In genomic region chr7:141340023-141340422, GRCm38 (mm10) we compare ENCODE assay signal across 10 mouse cellular contexts. TPM values are rescaled to one million over a fixed set of nuclear protein-coding genes. Genes with fewer than 3 reads are reported as not detected.
DNase-seq lines count a peak whose midpoint lies in the region; ATAC-seq and TF ChIP-seq lines count a peak whose summit lies in the region.
"Had no signal": no experiment of that assay in that cellular context is flagged by ENCODE, and none has a peak within 500 bp of the region (broad histone marks: within the 10 kb centered on the region; RNA-seq: fewer than 3 reads in every experiment).

No protein-coding gene starts in this region.

- TF ChIP-seq CTCF in liver, embryonic 14.5 days (IDR thresholded peaks at IDR 0.05; ENCODE audit: low read depth), result no peak

- 72% methylated on average over 7 of the region's 7 CpGs for WGBS in heart, embryonic 11.5 days (ENCODE audit: insufficient replicate concordance)
- WGBS in kidney, embryonic 14.5 days, result 70% methylated on average over 7 of the region's 7 CpGs
- WGBS in liver, embryonic 14.5 days (ENCODE audit: insufficient replicate concordance), result 68% methylated on average over 7 of the region's 7 CpGs

- peak; percentile 80 for DNase-seq in heart, adult 11 months
- DNase-seq in ES-E14 (ENCODE audit: low read depth, low spot score), result no peak
- DNase-seq in liver, embryonic 14.5 days (ENCODE audit: low read depth in 3 of 3, low spot score in 3 of 3), result no peak
- no peak for DNase-seq in Muller cell, postnatal 12 days (ENCODE audit: inconsistent ontology term)
- DNase-seq in gastrocnemius, adult 8-10 months (ENCODE audit: low spot score in 2 of 2), result no peak
- DNase-seq in embryo, embryonic 9.5 days (ENCODE audit: extremely low spot score), result no peak
- DNase-seq: heart, adult 18-20 months; left cerebral cortex, postnatal 4 days had no signal

- in situ Hi-C loops in ES-E14 (cut with MboI; ENCODE audit: low sequenced_read_pairs in 2 of 2, unreplicated experiment in 2 of 2), result no loop called here

- H3K4me2 ChIP-seq in heart, embryonic 11.5 days, result no peak overlapping the region
- peak overlapping the region; percentile 26 for H3K4me2 ChIP-seq in kidney, embryonic 14.5 days (replicated peaks; ENCODE audit: low read depth, low read length)
- peak overlapping the region; percentile 64 for H3K4me2 ChIP-seq in liver, embryonic 14.5 days (ENCODE audit: low read depth)

- H3K4me3 ChIP-seq in heart, embryonic 11.5 days (ENCODE audit: low read depth, low read length), result no peak overlapping the region
- 0 out of 4 replicates have a peak overlapping the region, but pooled peaks of 1 of the 2 experiments have one; percentile 2 for H3K4me3 ChIP-seq in ES-E14 (ENCODE audit: insufficient read depth in 1 of 2, low read depth in 1 of 2, low read length in 2 of 2, poor library complexity in 1 of 2, severe bottlenecking in 1 of 2)
- 0 out of 2 replicates have a peak overlapping the region, but pooled peaks have one; percentile 9 for H3K4me3 ChIP-seq in kidney, embryonic 14.5 days (ENCODE audit: low read length)
- no peak overlapping the region for H3K4me3 ChIP-seq in liver, embryonic 14.5 days (ENCODE audit: insufficient read depth in 1 of 2, low read depth in 2 of 2, low read length in 2 of 2)

- no peaks in the 10 kb centered on the region for H3K36me3 ChIP-seq in heart, embryonic 11.5 days (ENCODE audit: control insufficient read depth, insufficient read depth, low read length)
- no peaks in the 10 kb centered on the region for H3K36me3 ChIP-seq in ES-E14 (ENCODE audit: control insufficient read depth, insufficient read depth, low read length, poor library complexity, severe bottlenecking)
- H3K36me3 ChIP-seq in kidney, embryonic 14.5 days (ENCODE audit: control insufficient read depth, insufficient read depth, low read length), result no peaks in the 10 kb centered on the region; the same call in 1 of the 2 replicates
- H3K36me3 ChIP-seq in liver, embryonic 14.5 days (replicated peaks; ENCODE audit: control insufficient read depth, insufficient read depth, low read depth), result no peaks in the 10 kb centered on the region

- peaks cover 12% of the 10 kb centered on the region for H3K27me3 ChIP-seq in heart, embryonic 11.5 days (ENCODE audit: control insufficient read depth, insufficient read depth, low read length)
- H3K27me3 ChIP-seq in kidney, embryonic 14.5 days (ENCODE audit: control insufficient read depth, insufficient read depth, low read length), result no peaks in the 10 kb centered on the region; the same call in 1 of the 2 replicates
- H3K27me3 ChIP-seq in liver, embryonic 14.5 days (ENCODE audit: control insufficient read depth, insufficient read depth, low read length), result no peaks in the 10 kb centered on the region

- no peak for TF ChIP-seq EP300 in liver, embryonic 14.5 days (IDR thresholded peaks at IDR 0.05; ENCODE audit: low read depth)

- no peak overlapping the region for H3K9ac ChIP-seq in heart, embryonic 11.5 days (ENCODE audit: low read depth, low read length)
- no peak overlapping the region for H3K9ac ChIP-seq in ES-E14 (ENCODE audit: insufficient read depth, low read depth, low read length, poor library complexity, severe bottlenecking)
- H3K9ac ChIP-seq in kidney, embryonic 14.5 days (ENCODE audit: low read depth, low read length), result no peak overlapping the region
- H3K9ac ChIP-seq in liver, embryonic 14.5 days (replicated peaks), result no peak overlapping the region

- no peaks in the 10 kb centered on the region for H3K9me3 ChIP-seq in heart, embryonic 11.5 days (replicated peaks; ENCODE audit: control insufficient read depth, low read length)
- H3K9me3 ChIP-seq in ES-E14 (ENCODE audit: control insufficient read depth, insufficient read depth, low read depth, low read length), result no peaks in the 10 kb centered on the region
- no peaks in the 10 kb centered on the region for H3K9me3 ChIP-seq in kidney, embryonic 14.5 days (ENCODE audit: control insufficient read depth, low read length)
- no peaks in the 10 kb centered on the region for H3K9me3 ChIP-seq in liver, embryonic 14.5 days (ENCODE audit: control insufficient read depth, low read length)

- peaks cover 9% of the 10 kb centered on the region for H3K4me1 ChIP-seq in heart, embryonic 11.5 days (ENCODE audit: control insufficient read depth, insufficient read depth, low read length)
- peaks cover 11 to 17% of the 10 kb centered on the region in 2 experiments; a peak in 3 of 4 replicates for H3K4me1 ChIP-seq in ES-E14 (ENCODE audit: control insufficient read depth in 2 of 2, insufficient read depth in 2 of 2, low read length in 2 of 2, poor library complexity in 1 of 2)
- peaks cover 21% of the 10 kb centered on the region for H3K4me1 ChIP-seq in kidney, embryonic 14.5 days (ENCODE audit: control insufficient read depth, insufficient read depth, low read length)
- H3K4me1 ChIP-seq in liver, embryonic 14.5 days (replicated peaks; ENCODE audit: control insufficient read depth in 2 of 2, insufficient read depth in 2 of 2, low read length in 1 of 2), result peaks cover 8 to 14% of the 10 kb centered on the region in 2 experiments

- H3K27ac ChIP-seq in heart, embryonic 11.5 days (ENCODE audit: low read depth, low read length), result no peak overlapping the region
- peak overlapping the region; percentile 47; the same call in 1 of the 2 replicates for H3K27ac ChIP-seq in ES-E14 (ENCODE audit: insufficient read depth, low read depth, low read length, poor library complexity, severe bottlenecking)
- H3K27ac ChIP-seq in kidney, embryonic 14.5 days (ENCODE audit: low read depth, low read length), result no peak overlapping the region; the same call in 1 of the 2 replicates
- H3K27ac ChIP-seq in liver, embryonic 14.5 days, result no peak overlapping the region

- ATAC-seq in heart, embryonic 11.5 days (replicated peaks; ENCODE audit: insufficient number of reproducible peaks, low FRiP score, low TSS enrichment), result no peak
- no peak for ATAC-seq in kidney, embryonic 14.5 days (ENCODE audit: low FRiP score, low TSS enrichment)
- ATAC-seq in liver, embryonic 14.5 days (ENCODE audit: insufficient read depth), result no peak

TF ChIP-seq in ES-E14, 5 proteins besides CTCF, POLR2A, EP300 and RAD21:
- no peak for TF ChIP-seq MAFK (IDR thresholded peaks at IDR 0.05; ENCODE audit: insufficient read depth, low read depth, low read length)
- TF ChIP-seq ZC3H11A (IDR thresholded peaks at IDR 0.05; ENCODE audit: borderline replicate concordance, low read depth, low read length), result no peak
- no peak for TF ChIP-seq HCFC1 (IDR thresholded peaks at IDR 0.05; ENCODE audit: borderline replicate concordance, insufficient read depth, low read length)
- no peak for TF ChIP-seq ZNF384 (IDR thresholded peaks at IDR 0.05; ENCODE audit: low read depth, low read length)
- TF ChIP-seq CHD2 (IDR thresholded peaks at IDR 0.05; ENCODE audit: low read depth, low read length), result no peak
TF ChIP-seq in ES-E14: peak in this region for 0.

RNA-seq across cellular contexts. Expression of gene Eps8l2, which starts 1.3 kb away (rescaled TPM):
- 0.51 and 0.82 TPM in 2 replicates for polyA plus RNA-seq in heart, embryonic 11.5 days (2014; fragmentation: Nextera tagmentation; extraction: Ambion mirVana)
- total RNA-seq in ES-E14 (2012; rRNA removed), result 9.7 and 10.4 TPM in 2 replicates
- polyA plus RNA-seq in kidney, embryonic 14.5 days (2014; fragmentation: Nextera tagmentation; extraction: Ambion mirVana), result 9.6 and 18.0 TPM in 2 replicates
- polyA plus RNA-seq in liver, embryonic 14.5 days (2012; rRNA removed), result 7.9 and 8.3 TPM in 2 replicates
- 6.6 and 7.7 TPM in 2 replicates for polyA plus RNA-seq in liver, embryonic 14.5 days (2014; fragmentation: Nextera tagmentation; extraction: Ambion mirVana)
- total RNA-seq in gastrocnemius, adult 8-10 months (2022), result 1 to 10 TPM; 1.3 to 3.4 (median 2.2) TPM

RNA-seq across cellular contexts. Expression of gene Tmem80, which starts 12.5 kb away (rescaled TPM):
- 17.9 and 23.6 TPM in 2 replicates for polyA plus RNA-seq in heart, embryonic 11.5 days (2014; fragmentation: Nextera tagmentation; extraction: Ambion mirVana)
- total RNA-seq in ES-E14 (2012; rRNA removed), result 7.3 and 9.7 TPM in 2 replicates
- polyA plus RNA-seq in kidney, embryonic 14.5 days (2014; fragmentation: Nextera tagmentation; extraction: Ambion mirVana), result 36.7 and 46.8 TPM in 2 replicates
- 10.7 and 13.6 TPM in 2 replicates for polyA plus RNA-seq in liver, embryonic 14.5 days (2012; rRNA removed)
- polyA plus RNA-seq in liver, embryonic 14.5 days (2014; fragmentation: Nextera tagmentation; extraction: Ambion mirVana), result 11.3 and 13.0 TPM in 2 replicates
- total RNA-seq in gastrocnemius, adult 8-10 months (2022), result 10 to 100 TPM in 3 of 4 experiments, 1 to 10 TPM in 1; 9.1 to 11.5 (median 11.3) TPM

RNA-seq across cellular contexts. Expression of gene Deaf1, which starts 12.5 kb away (rescaled TPM):
- 40.2 and 42.5 TPM in 2 replicates for polyA plus RNA-seq in heart, embryonic 11.5 days (2014; fragmentation: Nextera tagmentation; extraction: Ambion mirVana)
- total RNA-seq in ES-E14 (2012; rRNA removed), result 23.7 and 31.1 TPM in 2 replicates
- polyA plus RNA-seq in kidney, embryonic 14.5 days (2014; fragmentation: Nextera tagmentation; extraction: Ambion mirVana), result 64.0 and 79.7 TPM in 2 replicates
- 6.9 and 7.8 TPM in 2 replicates for polyA plus RNA-seq in liver, embryonic 14.5 days (2012; rRNA removed)
- polyA plus RNA-seq in liver, embryonic 14.5 days (2014; fragmentation: Nextera tagmentation; extraction: Ambion mirVana), result 11.1 and 13.6 TPM in 2 replicates
- 10 to 100 TPM; 10.6 to 15.1 (median 12.7) TPM for total RNA-seq in gastrocnemius, adult 8-10 months (2022)

RNA-seq across cellular contexts. Expression of gene Drd4, which starts 48.2 kb away (rescaled TPM):
- 0.10 and 0.17 TPM in 2 replicates for polyA plus RNA-seq in heart, embryonic 11.5 days (2014; fragmentation: Nextera tagmentation; extraction: Ambion mirVana)
- 0.76 and 0.95 TPM in 2 replicates for total RNA-seq in ES-E14 (2012; rRNA removed)
- polyA plus RNA-seq in kidney, embryonic 14.5 days (2014; fragmentation: Nextera tagmentation; extraction: Ambion mirVana), result 1.4 and 1.6 TPM in 2 replicates
- not detected in 2 replicates for polyA plus RNA-seq in liver, embryonic 14.5 days (2012; rRNA removed)
- polyA plus RNA-seq in liver, embryonic 14.5 days (2014; fragmentation: Nextera tagmentation; extraction: Ambion mirVana), result not detected in 2 replicates
- not detected for total RNA-seq in gastrocnemius, adult 8-10 months (2022)
- total RNA-seq: heart, adult 18-20 months had no signal

RNA-seq across cellular contexts. Expression of gene Taldo1, which starts 52.0 kb away (rescaled TPM):
- 288 and 291 TPM in 2 replicates for polyA plus RNA-seq in heart, embryonic 11.5 days (2014; fragmentation: Nextera tagmentation; extraction: Ambion mirVana)
- total RNA-seq in ES-E14 (2012; rRNA removed), result 327 and 432 TPM in 2 replicates
- polyA plus RNA-seq in kidney, embryonic 14.5 days (2014; fragmentation: Nextera tagmentation; extraction: Ambion mirVana), result 321 and 322 TPM in 2 replicates
- 212 and 266 TPM in 2 replicates for polyA plus RNA-seq in liver, embryonic 14.5 days (2012; rRNA removed)
- 427 and 428 TPM in 2 replicates for polyA plus RNA-seq in liver, embryonic 14.5 days (2014; fragmentation: Nextera tagmentation; extraction: Ambion mirVana)
- 10 to 100 TPM; 81.4 to 87.7 (median 84.4) TPM for total RNA-seq in gastrocnemius, adult 8-10 months (2022)
